Mouse (Mus musculus) erythroblast, adult 5-6 weeks (primary cell): ENCODE data around the gene Bckdk. TPM values are rescaled to one million over a fixed set of nuclear protein-coding genes. Genes with fewer than 3 reads are reported as not detected.

Source experiments
- ATAC-seq: replicated peaks from 2 replicates; pipeline ENCODE4 v1.8.0; 2016; ENCODE audit warnings: moderate number of reproducible peaks, mild to moderate bottlenecking, moderate TSS enrichment, inconsistent platforms; ENCODE audit not compliant: poor library complexity, low FRiP score, severe bottlenecking
- total RNA-seq, 2 experiments: library from RNA; stranded (forward) in 1 of 2; stranded (reverse) in 1 of 2; fragments of 150-400 nt in 1 of 2; fragments of 200-764, 138-1000 nt in 1 of 2; gene quantifications; 2 replicates each; pipeline versions ENCODE4 v1.2.3 to v1.2.4; 2015 to 2017; ENCODE audit warnings: low replicate concordance in 2 of 2

Bckdk gene
- total RNA-seq (2015; ENCODE audit: low replicate concordance) (25.1 and 43.8 TPM in 2 replicates), total RNA-seq (2017; ENCODE audit: low replicate concordance) (12.5 and 12.9 TPM in 2 replicates)

- peak; percentile 92 for ATAC-seq
Measured at GRCm38 (mm10) chr7:127903971-127904796, at the start of gene Bckdk. Bckdk (plus strand) TSS chr7:127904082.

GRCm38 (mm10) chr7:127858258-127858657 lies 45.6 kb upstream of the Bckdk start:
- no peak for ATAC-seq

GRCm38 (mm10) chr7:127866434-127866833 lies 37.4 kb upstream of the Bckdk start:
- ATAC-seq: no peak

GRCm38 (mm10) chr7:127867641-127868040 lies 36.2 kb upstream of the Bckdk start:
- ATAC-seq: no peak

- no peak for ATAC-seq
Measured at GRCm38 (mm10) chr7:127869149-127869810, 34.6 kb upstream of the Bckdk start.

- no peak for ATAC-seq
Measured at GRCm38 (mm10) chr7:127870136-127870821, 33.6 kb upstream of the Bckdk start.

GRCm38 (mm10) chr7:127874812-127875626 lies 28.9 kb upstream of the Bckdk start:
- ATAC-seq: peak; percentile 30

GRCm38 (mm10) chr7:127875627-127876001 lies 28.3 kb upstream of the Bckdk start:
- peak; percentile 35 for ATAC-seq

GRCm38 (mm10) chr7:127876041-127876466 lies 27.8 kb upstream of the Bckdk start, which contains the start of gene Zfp646:
Zfp646 (plus strand) TSS chr7:127876221.
- peak; percentile 45 for ATAC-seq

- ATAC-seq: peak; percentile 86
Measured at GRCm38 (mm10) chr7:127876467-127877348, 27.2 kb upstream of the Bckdk start, which contains the start of gene Zfp668. Zfp668 (minus strand) TSS chr7:127876828.

GRCm38 (mm10) chr7:127879301-127879700 lies 24.6 kb upstream of the Bckdk start:
- ATAC-seq: no peak

- no peak for ATAC-seq
Measured at GRCm38 (mm10) chr7:127880431-127880830, 23.5 kb upstream of the Bckdk start.

- 0 out of 2 replicates have a peak, but pooled peaks have one; percentile 24 for ATAC-seq
Measured at GRCm38 (mm10) chr7:127885951-127886350, 17.9 kb upstream of the Bckdk start.

GRCm38 (mm10) chr7:127886551-127886950 lies 17.3 kb upstream of the Bckdk start:
- ATAC-seq: no peak

- ATAC-seq: no peak
Measured at GRCm38 (mm10) chr7:127887191-127887590, 16.7 kb upstream of the Bckdk start.

- ATAC-seq: no peak
Measured at GRCm38 (mm10) chr7:127887781-127888180, 16.1 kb upstream of the Bckdk start.

GRCm38 (mm10) chr7:127888821-127889220 lies 15.1 kb upstream of the Bckdk start:
- no peak for ATAC-seq

- ATAC-seq: no peak
Measured at GRCm38 (mm10) chr7:127890798-127891197, 13.1 kb upstream of the Bckdk start, which contains the start of gene Prss53. Prss53 (minus strand) TSS chr7:127890970.
